Mouse (Mus musculus) NIH3T3 (cell line): ENCODE measurements around the gene Rpl36.

Source experiments
- DNase-seq: peaks from one replicate; pipeline ENCODE4 v3.0.0-alpha.2; 2012; ENCODE audit warnings: low read depth

The Rpl36 gene

GRCm38 (mm10) chr17:56651801-56652200 is 38.6 kb downstream of the Rpl36 start:
- DNase-seq = peak; percentile 66

DNA sequence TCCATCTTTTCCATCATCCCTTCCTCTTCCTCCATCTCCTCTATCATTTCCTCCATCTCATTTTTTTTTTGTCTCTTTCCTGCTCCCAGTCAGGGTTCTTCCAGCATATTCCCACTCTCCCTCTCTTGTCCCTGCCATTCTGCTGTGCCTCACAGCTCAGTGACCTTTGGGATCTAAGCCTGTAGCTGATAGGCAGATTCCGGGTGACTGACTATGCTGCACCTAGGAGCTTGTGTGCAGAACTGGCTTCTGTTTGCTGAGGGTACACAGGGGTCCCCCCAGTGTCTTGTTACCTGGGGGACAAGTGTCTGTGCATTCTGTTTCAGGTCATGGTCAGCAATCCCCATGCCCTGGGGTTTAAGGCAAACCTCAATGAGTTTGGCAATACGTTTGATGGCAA is 41.6 kb downstream of the Rpl36 start:
- DNase-seq = no peak

DNA sequence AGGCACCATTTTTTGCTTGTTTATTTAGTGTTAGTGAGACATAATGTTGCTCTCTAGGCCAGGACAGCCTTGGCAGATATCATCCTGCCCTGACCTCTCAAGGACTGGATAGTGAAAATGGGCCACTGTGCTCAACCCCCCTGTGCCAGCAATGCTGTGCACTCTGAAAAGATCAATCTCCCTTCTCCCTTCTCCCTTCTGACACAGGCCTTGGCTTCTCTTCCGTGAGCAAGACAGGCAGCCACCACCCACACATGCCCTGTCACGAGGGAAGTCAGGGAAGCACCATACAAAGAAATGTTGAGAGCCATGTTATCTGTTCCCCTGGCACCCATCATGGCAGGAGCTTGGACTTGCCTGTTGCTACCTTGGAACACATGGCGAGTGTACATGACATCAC is 42.1 kb downstream of the Rpl36 start:
- DNase-seq = no peak

GRCm38 (mm10) chr17:56656171-56656570 is 43.0 kb downstream of the Rpl36 start:
- peak; percentile 45 for DNase-seq

- no peak for DNase-seq
These were observed 50.4 kb downstream of the Rpl36 start for GRCm38 (mm10) chr17:56663659-56664058.
